Mouse (Mus musculus) left cerebral cortex, postnatal 36 days (tissue): ENCODE measurements around the gene Car9. TPM values are rescaled to one million over a fixed set of nuclear protein-coding genes. Genes with fewer than 3 reads are reported as not detected.
A peak's percentile ranks its signal among the peaks of the same experiment; 100 is the strongest.

ENCODE experiments used
- DNase-seq, 2 experiments: peaks; one replicate each; pipeline ENCODE4 v3.0.0; 2021 to 2022; ENCODE audit warnings: low spot score in 2 of 2, mixed read lengths in 1 of 2
- intact Hi-C: fragments of 180-260 bp; cut with DNase I; formaldehyde crosslinking; loops from one replicate; pipeline ENCODE4 v1.15.1; 2025
- total RNA-seq, 2 experiments: library from RNA; stranded (reverse); gene quantifications; 2 replicates each; pipeline ENCODE4 v1.2.3; 2021

The Car9 gene
- total RNA-seq, 2 experiments from 2014 or later: 0.54 to 1.1 TPM

DNA sequence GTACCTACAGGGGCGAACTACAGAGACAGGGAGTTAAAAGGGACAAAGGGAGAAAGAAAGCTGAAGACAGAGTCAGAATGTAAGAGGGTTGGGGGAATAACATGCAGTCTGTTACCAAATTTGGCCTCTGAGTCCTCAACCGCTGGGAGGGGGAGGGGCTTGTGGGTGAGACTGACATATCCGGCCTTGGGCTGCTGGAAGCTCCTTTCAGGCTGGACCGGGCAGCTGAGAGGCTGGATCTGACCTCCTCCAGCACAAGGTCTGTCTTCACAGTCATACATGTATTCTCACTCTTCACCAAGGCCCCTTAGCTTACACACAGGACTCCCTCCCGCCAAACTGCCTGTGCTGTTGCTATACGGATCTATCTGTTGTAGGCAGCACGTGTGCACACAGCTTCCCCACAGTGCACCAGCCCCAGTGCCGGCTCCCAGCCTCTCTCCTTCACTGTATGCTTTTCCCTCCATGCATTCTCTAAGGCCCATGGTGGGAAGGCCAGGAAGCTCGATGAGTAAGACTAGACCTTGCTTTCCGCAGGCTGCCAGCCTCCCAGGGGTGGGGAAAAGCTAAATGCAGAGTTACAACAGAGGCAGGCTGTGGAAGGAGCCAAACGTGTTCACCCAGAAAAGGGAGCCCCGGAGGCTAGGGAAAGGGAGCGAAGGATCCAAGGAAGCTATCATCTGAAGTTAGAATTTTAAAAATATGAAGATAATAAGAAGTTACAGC, 52.0 kb downstream of the Car9 start:
- intact Hi-C loops: loop anchor here (5.0 kb wide), 1 partner anchor 66 kb away; the partner anchor contains the start of gene Ccdc107
- DNase-seq: no peak

GRCm38 (mm10) chr4:43559519-43560242, 52.9 kb downstream of the Car9 start:
- no peak for DNase-seq
- intact Hi-C loops: loop anchor here (5.0 to 10.0 kb wide), 2 partner anchors 67 to 525 kb away; partner anchors contain the start of genes Ccdc107 and Stoml2

DNA sequence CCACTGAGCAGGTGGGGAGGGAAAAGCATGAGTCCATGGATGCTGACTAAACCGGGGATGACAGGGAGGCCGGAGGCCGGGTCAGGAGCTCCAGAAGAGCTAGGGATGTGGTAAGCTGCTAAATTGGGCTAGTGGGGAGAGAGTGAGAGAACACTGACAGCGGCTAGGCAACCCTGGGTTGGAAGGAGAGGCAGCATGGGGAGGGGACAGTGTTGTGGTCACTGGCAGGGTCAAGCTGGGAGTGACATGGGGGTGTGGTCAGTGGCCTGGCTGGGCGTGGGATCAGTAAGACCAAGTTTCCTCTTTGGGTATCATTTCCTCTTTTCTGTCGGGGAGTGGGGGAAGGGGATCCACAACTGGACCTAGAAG, 53.5 kb downstream of the Car9 start:
- DNase-seq: no peak
- intact Hi-C loops: loop anchor here (10.0 kb wide), 1 partner anchor 525 kb away; the partner anchor contains the start of gene Stoml2

DNA sequence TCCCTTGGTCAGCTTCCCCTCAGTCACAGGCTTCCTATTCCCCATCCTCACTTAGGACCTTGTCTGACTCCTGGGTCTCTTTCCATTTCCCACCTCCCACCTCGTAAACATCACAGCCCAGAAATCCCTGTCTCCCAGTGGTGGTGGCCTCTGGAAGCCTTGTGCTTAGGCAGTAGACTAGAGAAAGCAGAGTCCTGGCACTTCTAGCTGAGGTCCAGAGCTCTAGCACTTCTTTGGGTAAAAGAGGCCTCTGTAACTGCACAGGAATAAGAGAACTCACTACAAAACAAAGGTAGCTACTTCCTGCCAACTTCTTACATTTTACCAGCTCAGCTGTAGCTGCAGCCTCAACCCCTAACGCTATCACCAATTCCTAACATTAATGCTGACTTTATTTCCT, 54.2 kb downstream of the Car9 start:
- intact Hi-C loops: loop anchor here (10.0 kb wide), 1 partner anchor 526 kb away; the partner anchor contains the start of gene Stoml2
- no peak for DNase-seq

GRCm38 (mm10) chr4:43561436-43561996, 54.8 kb downstream of the Car9 start:
- DNase-seq: no peak
- intact Hi-C loops: loop anchor here (10.0 kb wide), 1 partner anchor 527 kb away; the partner anchor contains the start of gene Stoml2

- intact Hi-C loops: loop anchor here (2.0 to 10.0 kb wide), 3 partner anchors 17 to 527 kb away; partner anchors contain the start of genes Gba2, Rgp1 and Stoml2
- peak; percentile 95 to 96 for DNase-seq
Measured at GRCm38 (mm10) chr4:43561997-43562768, 55.4 kb downstream of the Car9 start, which contains the start of the genes Creb3 and Tln1. Gene Creb3, plus strand, starts transcription at chr4:43562332. Gene Tln1, minus strand, starts transcription at chr4:43562691.

DNA sequence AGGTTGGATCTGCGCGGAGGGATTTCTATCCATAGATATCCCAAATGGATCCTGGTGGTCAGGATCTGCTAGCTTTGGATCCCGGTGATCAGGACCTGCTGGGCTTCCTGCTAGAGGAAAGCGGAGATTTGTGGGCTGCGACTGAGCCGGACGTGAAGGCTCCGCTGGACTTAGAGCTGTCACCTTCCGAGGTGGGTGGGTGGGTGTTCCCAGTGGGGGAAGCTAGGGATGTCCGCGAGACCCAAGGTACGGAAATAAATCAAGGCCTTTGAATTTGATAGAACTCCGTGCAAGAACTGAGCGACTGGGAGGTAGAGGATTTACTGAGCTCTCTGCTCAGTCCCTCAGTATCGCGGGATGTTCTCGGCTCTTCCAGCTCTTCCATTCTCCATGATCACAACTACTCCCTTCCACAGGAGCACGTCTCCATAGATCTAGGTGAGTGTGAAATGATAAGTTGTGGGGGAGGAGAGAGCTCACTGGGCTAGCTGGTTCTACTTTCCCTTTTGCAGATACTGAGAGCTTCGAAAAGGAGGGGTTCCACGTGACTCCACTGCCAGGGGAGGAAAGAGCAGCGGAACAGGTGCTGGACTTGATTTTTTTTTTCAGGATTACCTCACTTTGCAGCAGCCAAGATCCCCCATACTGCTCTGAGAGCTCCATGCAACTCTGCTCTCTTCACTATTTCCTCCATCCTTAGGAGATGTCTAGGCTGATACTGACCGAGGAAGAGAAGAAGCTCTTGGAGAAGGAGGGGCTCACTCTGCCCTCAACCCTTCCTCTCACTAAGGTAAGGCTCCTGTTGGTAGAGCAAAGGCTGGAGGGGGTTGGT, 56.2 kb downstream of the Car9 start:
- DNase-seq: no peak
- intact Hi-C loops: loop anchor here (2.0 to 10.0 kb wide), 3 partner anchors 16 to 528 kb away; partner anchors contain the start of genes Gba2, Rgp1 and Stoml2

Other genes starting within 250 kb of the Car9 start
- under 1 TPM in 1 of 2 experiments, not detected in 1; 0.20 TPM for gene Atp8b5, start 239.8 kb upstream of the Car9 start, total RNA-seq
- gene Rusc2, start 125.0 kb upstream of the Car9 start, total RNA-seq: 100 to 1,000 TPM; 135 TPM
- gene Fam166b, start 77.8 kb upstream of the Car9 start, total RNA-seq: 1 to 10 TPM in 1 of 2 experiments, under 1 TPM in 1; 0.69 to 1.4 TPM
- gene Tesk1, start 65.0 kb upstream of the Car9 start, total RNA-seq: 10 to 100 TPM; 87.8 to 92.9 TPM
- 1 to 10 TPM in 1 of 2 experiments, under 1 TPM in 1; 0.59 to 1.2 TPM for gene Cd72, start 52.3 kb upstream of the Car9 start, total RNA-seq
- gene Sit1, start 23.2 kb upstream of the Car9 start, total RNA-seq: not detected
- 10 to 100 TPM; 25.5 to 25.9 TPM for gene Ccdc107, start 14.1 kb upstream of the Car9 start, total RNA-seq
- gene Arhgef39, start 7.3 kb upstream of the Car9 start, total RNA-seq: under 1 TPM; 0.70 to 0.79 TPM
- 10 to 100 TPM in 1 of 2 experiments, 1 to 10 TPM in 1; 8.7 to 10.0 TPM for gene Tpm2, start 16.8 kb downstream of the Car9 start, total RNA-seq
- gene Creb3, start 55.4 kb downstream of the Car9 start, total RNA-seq: 10 to 100 TPM; 74.4 to 84.8 TPM
- gene Tln1, start 55.7 kb downstream of the Car9 start, total RNA-seq: 10 to 100 TPM; 43.0 to 45.4 TPM
- 10 to 100 TPM; 42.3 to 55.8 TPM for gene Rgp1, start 71.7 kb downstream of the Car9 start, total RNA-seq
- gene Gba2, start 71.9 kb downstream of the Car9 start, total RNA-seq: 10 to 100 TPM; 64.9 to 71.9 TPM
- gene Msmp, start 77.5 kb downstream of the Car9 start, total RNA-seq: not detected
- gene Npr2, start 125.0 kb downstream of the Car9 start, total RNA-seq: 10 to 100 TPM; 46.4 to 62.2 TPM
- gene Spag8, start 146.6 kb downstream of the Car9 start, total RNA-seq: 1 to 10 TPM in 1 of 2 experiments, under 1 TPM in 1; 0.91 to 1.1 TPM
- gene Hint2, start 149.5 kb downstream of the Car9 start, total RNA-seq: 10 to 100 TPM; 31.4 to 39.5 TPM
- 10 to 100 TPM; 65.1 to 67.9 TPM for gene Tmem8b, start 162.0 kb downstream of the Car9 start, total RNA-seq
- gene Fam221b, start 162.2 kb downstream of the Car9 start, total RNA-seq: 1 to 10 TPM; 2.1 to 2.3 TPM
- gene Olfr70, start 193.8 kb downstream of the Car9 start, total RNA-seq: not detected
- not detected for gene Olfr71, start 203.3 kb downstream of the Car9 start, total RNA-seq
- 1 to 10 TPM; 1.2 to 1.7 TPM for gene Hrct1, start 220.2 kb downstream of the Car9 start, total RNA-seq
- 1 to 10 TPM in 1 of 2 experiments, under 1 TPM in 1; 0.62 to 1.1 TPM for gene Spaar, start 223.1 kb downstream of the Car9 start, total RNA-seq